Mouse (Mus musculus) effector memory CD4-positive, alpha-beta T cell, adult 7 months (primary cell): ENCODE results near the gene Hs3st3b1. TPM values are rescaled to one million over a fixed set of nuclear protein-coding genes. Genes with fewer than 3 reads are reported as not detected.

Experiments used
- polyA plus RNA-seq: library from polyadenylated mRNA; unstranded; fragments of 100-300 nt; shearing (Covaris generic); gene quantifications from one replicate; pipeline ENCODE4 v1.2.1, GENCODE M21; 2017

Hs3st3b1 gene
- polyA plus RNA-seq = 32.3 TPM

DNA sequence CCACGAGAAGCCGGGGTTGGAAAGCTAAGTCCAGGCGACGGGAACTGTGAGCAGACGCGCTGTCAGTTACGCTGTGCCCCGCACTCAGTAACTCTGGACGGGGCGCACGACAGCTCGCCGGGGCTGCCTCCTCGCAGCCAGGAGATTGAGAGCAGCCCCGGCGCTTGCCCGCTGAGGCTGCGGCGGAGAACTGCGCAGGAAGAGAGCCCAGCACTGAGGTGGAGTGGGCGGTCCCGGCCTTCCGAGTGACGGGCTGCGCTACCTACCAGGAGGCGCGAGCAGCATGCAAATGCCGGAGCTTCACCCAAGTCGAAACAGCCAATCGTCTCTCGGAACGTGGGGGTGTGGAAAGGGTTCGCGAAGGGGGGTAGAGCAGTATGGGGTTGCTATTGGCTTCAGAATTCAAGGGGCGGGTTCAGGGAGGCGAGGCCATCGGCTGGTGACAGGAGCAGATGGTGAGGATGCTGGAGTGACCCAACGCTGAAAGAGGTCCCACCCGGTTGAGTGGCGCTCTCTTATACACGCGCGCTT lies at the start of gene Hs3st3b1:
Gene Hs3st3b1, minus strand, starts transcription at position 200 of the 531 bp plus-strand sequence.

Other genes starting within 250 kb of the Hs3st3b1 start
- 20.3 TPM for gene Cox10, start 157.2 kb upstream of the Hs3st3b1 start, polyA plus RNA-seq